Mouse (Mus musculus) lung, postnatal 14 days (tissue): ENCODE measurements around the gene Ganab.
"Not testable (repeated sequence)": the region's sequence is repeated elsewhere in the genome, so short reads cannot be mapped to it uniquely, and the experiment has no call there.

ENCODE experiments used
- DNase-seq: peaks from one replicate; pipeline ENCODE4 v3.0.0; 2021

Gene Ganab

GRCm38 (mm10) chr19:8897865-8898495 lies at the start of gene Ganab:
Ganab (plus strand) TSS chr19:8898071.
- DNase-seq = peak; percentile 95

- DNase-seq = no peak
Observed at GRCm38 (mm10) chr19:8848356-8848755, 49.5 kb upstream of the Ganab start.

- no peak for DNase-seq
Observed at GRCm38 (mm10) chr19:8850402-8850901, 47.4 kb upstream of the Ganab start, which contains the start of gene Lrrn4cl. Lrrn4cl (plus strand) TSS chr19:8850768.

- peak; percentile 26 for DNase-seq
Observed at GRCm38 (mm10) chr19:8851639-8852038, 46.2 kb upstream of the Ganab start.

GRCm38 (mm10) chr19:8852236-8852928 lies 45.5 kb upstream of the Ganab start:
- DNase-seq = no peak

GRCm38 (mm10) chr19:8853117-8853516 lies 44.8 kb upstream of the Ganab start:
- no peak for DNase-seq

- peak; percentile 75 for DNase-seq
Observed at GRCm38 (mm10) chr19:8857689-8858088, 40.2 kb upstream of the Ganab start.

GRCm38 (mm10) chr19:8859018-8859417 lies 38.9 kb upstream of the Ganab start:
- DNase-seq = peak; percentile 52

- no peak for DNase-seq
Observed at GRCm38 (mm10) chr19:8864265-8864664, 33.6 kb upstream of the Ganab start.

GRCm38 (mm10) chr19:8870381-8870780 lies 27.5 kb upstream of the Ganab start:
- not testable (repeated sequence) for DNase-seq

GRCm38 (mm10) chr19:8870838-8871237 lies 27.0 kb upstream of the Ganab start:
- no peak for DNase-seq

- peak; percentile 96 for DNase-seq
Observed at GRCm38 (mm10) chr19:8871267-8872186, 26.3 kb upstream of the Ganab start, which contains the start of gene Ubxn1. Ubxn1 (plus strand) TSS chr19:8871496.

- DNase-seq = no peak
Observed at GRCm38 (mm10) chr19:8872266-8872840, 25.5 kb upstream of the Ganab start.

GRCm38 (mm10) chr19:8875031-8875430 lies 22.8 kb upstream of the Ganab start:
- no peak for DNase-seq

- DNase-seq = peak; percentile 90
Observed at GRCm38 (mm10) chr19:8880311-8881033, 17.4 kb upstream of the Ganab start, which contains the start of gene Uqcc3. Uqcc3 (minus strand) TSS chr19:8880923.

- no peak for DNase-seq
Observed at GRCm38 (mm10) chr19:8881034-8881392, 16.9 kb upstream of the Ganab start.

- no peak for DNase-seq
Observed at GRCm38 (mm10) chr19:8883616-8884015, 14.3 kb upstream of the Ganab start, which contains the start of the genes Lbhd1 and Gm49403. Lbhd1 (plus strand) TSS chr19:8883732. Gm49403 (plus strand) TSS chr19:8883930.

GRCm38 (mm10) chr19:8886916-8887584 lies 10.8 kb upstream of the Ganab start:
- DNase-seq = no peak

- DNase-seq = no peak
Observed at GRCm38 (mm10) chr19:8887585-8888463, 10.0 kb upstream of the Ganab start.
